Mouse (Mus musculus): ENCODE data around the gene Bola1. TPM values are rescaled to one million over a fixed set of nuclear protein-coding genes. Genes with fewer than 3 reads are reported as not detected.
"Not testable (repeated sequence)": the region's sequence is repeated elsewhere in the genome, so short reads cannot be mapped to it uniquely, and the experiment has no call there.

The Bola1 gene
- polyA plus RNA-seq, 1 experiment from 2014 or later: 47.5 TPM

DNA sequence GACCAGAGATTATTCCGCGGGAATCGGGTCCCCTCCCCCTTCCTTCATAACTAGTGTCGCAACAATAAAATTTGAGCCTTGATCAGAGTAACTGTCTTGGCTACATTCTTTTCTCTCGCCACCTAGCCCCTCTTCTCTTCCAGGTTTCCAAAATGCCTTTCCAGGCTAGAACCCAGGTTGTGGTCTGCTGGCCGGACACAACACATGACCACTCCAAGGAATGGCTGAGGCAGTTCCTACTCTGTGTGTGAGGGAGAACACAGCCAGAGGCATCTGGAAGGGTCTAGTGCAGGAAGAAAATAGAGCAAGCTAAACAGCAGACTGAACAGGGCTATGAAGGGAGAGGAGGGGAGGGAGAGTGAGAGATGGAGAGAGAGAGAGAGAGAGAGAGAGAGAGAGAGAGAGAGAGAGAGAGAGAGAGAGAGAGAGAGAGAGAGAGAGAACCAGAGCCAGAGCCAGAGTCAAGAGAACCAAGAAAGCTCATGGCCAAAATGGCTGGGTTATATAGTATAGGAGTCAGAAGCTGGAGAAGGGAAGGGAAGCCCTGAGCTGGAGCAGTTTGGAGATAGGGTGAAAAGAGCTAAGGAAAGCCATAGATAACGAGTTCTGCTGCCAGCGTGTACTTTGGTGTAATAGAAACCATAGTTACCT is 20.8 kb downstream of the Bola1 start:
- H3K27me3 ChIP-seq (ENCODE audit: control insufficient read depth, insufficient read depth, low read length); H3K4me2 ChIP-seq; H3K4me3 ChIP-seq (ENCODE audit: low read depth, low read length); H3K9me3 ChIP-seq (replicated peaks; ENCODE audit: control insufficient read depth, low read length); H3K36me3 ChIP-seq (ENCODE audit: control insufficient read depth, insufficient read depth, low read length); ATAC-seq (replicated peaks; ENCODE audit: insufficient number of reproducible peaks, low FRiP score, low TSS enrichment); H3K9ac ChIP-seq (ENCODE audit: low read depth, low read length); H3K27ac ChIP-seq (ENCODE audit: low read depth, low read length): not testable (repeated sequence)
- 25% methylated on average over 6 of the region's 8 CpGs for WGBS (ENCODE audit: insufficient replicate concordance)
- peaks cover 12% of the 10 kb centered on the region for H3K4me1 ChIP-seq (ENCODE audit: control insufficient read depth, insufficient read depth, low read length)

DNA sequence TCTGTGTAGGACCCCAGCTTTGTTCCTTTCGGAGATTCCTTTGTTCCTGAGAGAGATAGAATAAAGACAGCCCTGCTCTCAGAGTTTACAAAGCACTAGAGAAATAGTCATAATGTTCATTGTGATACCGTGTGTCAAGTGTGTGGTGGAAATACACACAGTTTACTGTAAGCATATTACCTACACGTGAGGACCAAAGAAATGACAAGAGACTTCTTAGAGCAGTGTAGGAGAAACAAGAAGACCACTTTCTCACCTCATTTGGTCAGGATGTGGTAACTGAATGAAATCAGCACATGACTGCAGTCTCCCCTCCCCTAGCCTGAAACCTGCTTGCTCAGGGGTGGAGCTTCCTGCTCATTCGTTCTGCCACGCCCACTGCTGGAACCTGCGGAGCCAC is 21.3 kb downstream of the Bola1 start:
- 4% methylated on average over 6 of the region's 6 CpGs for WGBS (ENCODE audit: insufficient replicate concordance)

DNA sequence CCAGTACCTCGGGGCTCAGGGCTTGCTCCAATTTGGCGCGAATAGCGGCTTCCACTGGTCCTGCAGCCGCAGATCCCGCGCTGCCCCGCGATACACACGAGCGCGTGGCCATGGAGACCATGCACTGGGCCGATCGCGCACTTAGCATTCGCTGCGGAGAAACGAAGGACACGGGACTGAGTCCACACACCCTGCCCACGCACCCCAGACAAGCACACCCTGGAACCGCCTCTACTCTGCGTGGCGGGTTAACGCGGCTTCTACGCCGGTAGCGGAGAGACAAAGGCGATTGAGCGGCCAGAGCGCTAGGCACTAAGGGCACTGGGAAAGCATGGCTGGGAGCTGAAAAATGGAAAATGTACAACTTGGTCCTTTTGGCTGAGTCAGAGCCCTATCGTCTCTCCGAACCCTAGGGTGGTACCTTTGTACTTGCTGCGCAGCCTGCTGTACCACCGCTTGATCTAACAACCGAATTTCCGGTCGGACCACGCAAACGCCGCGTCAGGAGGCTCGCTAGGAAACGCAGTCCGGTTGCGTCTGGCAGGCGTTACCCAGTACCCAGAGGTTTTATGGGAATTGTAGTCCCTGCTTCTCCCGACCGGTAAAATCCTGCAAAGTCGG is 22.3 kb downstream of the Bola1 start:
- Histone ChIP-seq H3K9me3 (replicated peaks; ENCODE audit: control insufficient read depth, low read length) (no peaks in the 10 kb centered on the region), H3K27ac (ENCODE audit: low read depth, low read length) (peak overlapping the region; percentile 91), H3K4me1 (ENCODE audit: control insufficient read depth, insufficient read depth, low read length) (peaks cover 12% of the 10 kb centered on the region), H3K4me2 (peak overlapping the region; percentile 98), H3K4me3 (ENCODE audit: low read depth, low read length) (peak overlapping the region; percentile 72), H3K27me3 (ENCODE audit: control insufficient read depth, insufficient read depth, low read length) (no peaks in the 10 kb centered on the region), H3K9ac (ENCODE audit: low read depth, low read length) (peak overlapping the region; percentile 94), H3K36me3 (ENCODE audit: control insufficient read depth, insufficient read depth, low read length) (peaks cover 9% of the 10 kb centered on the region; the same call in 1 of the 2 replicates)
- ATAC-seq (replicated peaks; ENCODE audit: insufficient number of reproducible peaks, low FRiP score, low TSS enrichment): peak; percentile 87
- WGBS (ENCODE audit: insufficient replicate concordance): under 1% methylated on average over 50 of the region's 50 CpGs

More for the DNA sequence above, 21.3 kb downstream of the Bola1 start:
- peak overlapping the region; percentile 72 for H3K4me3 ChIP-seq (ENCODE audit: low read depth, low read length)
- H3K27ac ChIP-seq (ENCODE audit: low read depth, low read length): 0 out of 2 replicates have a peak overlapping the region, but pooled peaks have one; percentile 15
- no peaks in the 10 kb centered on the region for H3K27me3 ChIP-seq (ENCODE audit: control insufficient read depth, insufficient read depth, low read length)
- peak overlapping the region; percentile 94 for H3K9ac ChIP-seq (ENCODE audit: low read depth, low read length)
- peaks cover 9% of the 10 kb centered on the region; the same call in 1 of the 2 replicates for H3K36me3 ChIP-seq (ENCODE audit: control insufficient read depth, insufficient read depth, low read length)
- H3K4me2 ChIP-seq: peak overlapping the region; percentile 98
- no peak for ATAC-seq (replicated peaks; ENCODE audit: insufficient number of reproducible peaks, low FRiP score, low TSS enrichment)
- peaks cover 12% of the 10 kb centered on the region for H3K4me1 ChIP-seq (ENCODE audit: control insufficient read depth, insufficient read depth, low read length)
- no peaks in the 10 kb centered on the region for H3K9me3 ChIP-seq (replicated peaks; ENCODE audit: control insufficient read depth, low read length)

DNA sequence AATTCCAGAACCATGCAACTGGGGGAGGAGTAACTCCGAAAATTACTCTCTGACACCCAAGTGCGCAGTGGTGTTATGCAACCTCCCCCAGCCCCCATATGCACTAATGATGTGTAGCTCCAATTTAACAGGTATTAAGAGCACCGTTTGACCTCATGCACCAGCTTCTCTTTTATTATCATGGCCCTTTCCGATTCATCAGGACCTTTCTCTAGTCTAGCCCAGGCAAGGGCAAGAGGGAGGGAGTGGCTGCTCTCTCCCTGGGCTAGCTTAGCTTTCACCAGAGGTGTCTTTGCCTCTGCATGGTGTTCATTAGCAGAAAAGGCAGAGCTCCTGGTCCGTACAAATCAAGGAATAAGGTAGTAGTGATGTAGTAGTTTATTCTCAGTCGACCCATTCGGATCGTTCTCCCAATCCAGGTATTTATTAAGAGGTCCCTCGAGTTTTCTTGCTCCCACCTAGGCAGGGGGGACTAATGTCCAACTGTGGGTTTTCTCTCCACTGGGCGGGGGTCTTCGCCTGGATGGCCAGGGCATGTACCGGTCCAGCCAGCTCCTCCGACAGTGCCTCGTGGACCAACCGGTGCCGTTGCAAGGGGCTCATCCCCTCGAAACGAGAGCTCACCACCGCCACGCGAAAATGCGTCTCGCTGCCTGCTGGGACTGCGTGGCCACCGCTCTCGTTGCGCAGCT is 22.9 kb downstream of the Bola1 start:
- H3K27ac ChIP-seq (ENCODE audit: low read depth, low read length): peak overlapping the region; percentile 91
- H3K4me1 ChIP-seq (ENCODE audit: control insufficient read depth, insufficient read depth, low read length): peaks cover 12% of the 10 kb centered on the region
- no peaks in the 10 kb centered on the region for H3K9me3 ChIP-seq (replicated peaks; ENCODE audit: control insufficient read depth, low read length)
- H3K4me2 ChIP-seq: peak overlapping the region; percentile 98
- 19% methylated on average over 27 of the region's 27 CpGs for WGBS (ENCODE audit: insufficient replicate concordance)
- peaks cover 9% of the 10 kb centered on the region; the same call in 1 of the 2 replicates for H3K36me3 ChIP-seq (ENCODE audit: control insufficient read depth, insufficient read depth, low read length)
- H3K27me3 ChIP-seq (ENCODE audit: control insufficient read depth, insufficient read depth, low read length): no peaks in the 10 kb centered on the region
- peak; percentile 19; the same call in 1 of the 2 replicates for ATAC-seq (replicated peaks; ENCODE audit: insufficient number of reproducible peaks, low FRiP score, low TSS enrichment)
- H3K4me3 ChIP-seq (ENCODE audit: low read depth, low read length): peak overlapping the region; percentile 72
- peak overlapping the region; percentile 94 for H3K9ac ChIP-seq (ENCODE audit: low read depth, low read length)

DNA sequence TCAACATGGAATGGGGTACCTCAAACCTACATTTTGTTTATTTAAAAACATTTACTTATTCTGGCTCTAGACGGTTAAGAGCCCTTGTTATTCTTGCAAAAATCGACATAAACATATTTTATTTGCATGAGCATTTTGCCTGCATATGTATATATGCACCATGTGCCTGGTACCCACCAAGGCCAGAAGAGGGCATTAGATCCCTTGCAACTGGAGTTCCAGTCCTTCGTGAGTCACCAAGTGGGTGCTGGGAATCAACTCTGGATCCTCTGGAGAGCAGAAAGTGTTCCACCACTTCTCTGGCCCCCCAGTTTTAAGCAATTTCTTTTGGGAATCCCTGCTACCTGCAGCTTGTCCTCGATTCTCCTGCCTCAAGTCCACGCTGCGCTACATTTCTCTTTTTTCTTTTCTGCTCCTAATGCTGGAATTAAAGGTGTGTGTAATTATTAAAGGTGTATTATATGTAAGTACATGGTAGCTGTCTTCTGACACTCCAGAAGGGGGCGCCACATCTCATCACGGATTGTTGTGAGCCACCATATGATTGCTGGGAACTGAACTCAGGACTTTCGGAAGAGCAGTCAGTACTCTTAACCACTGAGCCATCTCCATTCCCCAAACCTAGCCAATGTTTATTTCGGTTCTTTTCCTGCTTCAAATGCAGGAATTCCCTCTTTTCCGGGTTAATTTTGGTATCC is 23.7 kb downstream of the Bola1 start:
- Histone ChIP-seq H3K4me1 (ENCODE audit: control insufficient read depth, insufficient read depth, low read length) (peaks cover 12% of the 10 kb centered on the region), H3K27ac (ENCODE audit: low read depth, low read length) (no peak overlapping the region), H3K36me3 (ENCODE audit: control insufficient read depth, insufficient read depth, low read length) (peaks cover 9% of the 10 kb centered on the region; the same call in 1 of the 2 replicates), H3K4me2 (no peak overlapping the region), H3K9ac (ENCODE audit: low read depth, low read length) (no peak overlapping the region), H3K9me3 (replicated peaks; ENCODE audit: control insufficient read depth, low read length) (no peaks in the 10 kb centered on the region), H3K27me3 (ENCODE audit: control insufficient read depth, insufficient read depth, low read length) (no peaks in the 10 kb centered on the region), H3K4me3 (ENCODE audit: low read depth, low read length) (no peak overlapping the region)
- ATAC-seq (replicated peaks; ENCODE audit: insufficient number of reproducible peaks, low FRiP score, low TSS enrichment): no peak
- WGBS (ENCODE audit: insufficient replicate concordance): 89% methylated on average over 11 of the region's 11 CpGs

DNA sequence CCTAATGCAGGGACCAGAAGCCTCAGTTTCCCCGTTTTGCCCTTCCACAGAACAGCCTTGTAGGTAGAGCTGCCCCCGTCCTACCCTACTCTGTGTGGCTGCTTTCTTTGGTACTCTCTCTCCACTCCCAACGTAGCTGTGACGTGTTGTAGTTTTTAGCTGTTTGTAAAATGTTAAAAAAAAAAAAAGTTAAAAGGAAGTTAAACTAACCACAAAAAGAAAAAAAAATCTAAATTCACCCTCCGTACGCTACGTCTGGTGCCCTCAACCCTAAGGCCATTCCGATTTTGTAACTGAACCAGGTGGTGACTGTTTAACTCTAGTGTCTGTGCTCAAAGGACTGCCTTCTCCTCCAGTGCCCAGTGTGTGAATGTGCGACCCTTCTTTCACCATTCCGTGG is 24.5 kb downstream of the Bola1 start:
- 83% methylated on average over 10 of the region's 10 CpGs for WGBS (ENCODE audit: insufficient replicate concordance)
- H3K36me3 ChIP-seq (ENCODE audit: control insufficient read depth, insufficient read depth, low read length): peaks cover 9% of the 10 kb centered on the region; the same call in 1 of the 2 replicates
- ATAC-seq (replicated peaks; ENCODE audit: insufficient number of reproducible peaks, low FRiP score, low TSS enrichment): no peak

DNA sequence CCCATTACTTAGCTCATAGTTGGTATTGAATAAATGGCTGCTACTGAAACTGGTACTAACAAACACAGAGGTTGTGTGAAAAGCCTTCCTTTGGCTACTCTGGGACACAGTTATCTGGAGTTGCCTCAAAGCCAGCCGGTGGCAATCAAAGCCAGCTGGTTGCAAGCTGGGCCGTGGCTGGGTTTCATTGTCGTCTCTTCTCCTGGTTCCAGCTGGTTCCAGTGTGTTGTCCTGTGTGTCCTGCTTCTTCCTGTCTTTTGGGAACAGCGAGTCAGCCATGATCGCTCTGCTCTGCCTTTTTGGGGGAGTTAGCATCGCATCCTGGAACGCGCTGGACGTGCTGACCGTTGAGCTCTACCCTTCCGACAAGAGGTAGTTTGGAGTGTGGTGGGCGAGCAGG is 26.5 kb downstream of the Bola1 start:
- H3K27me3 ChIP-seq (ENCODE audit: control insufficient read depth, insufficient read depth, low read length): no peaks in the 10 kb centered on the region
- peaks cover 9% of the 10 kb centered on the region for H3K4me1 ChIP-seq (ENCODE audit: control insufficient read depth, insufficient read depth, low read length)
- no peaks in the 10 kb centered on the region for H3K9me3 ChIP-seq (replicated peaks; ENCODE audit: control insufficient read depth, low read length)
- H3K4me3 ChIP-seq (ENCODE audit: low read depth, low read length): no peak overlapping the region
- WGBS (ENCODE audit: insufficient replicate concordance): 56% methylated on average over 12 of the region's 12 CpGs
- peaks cover 11% of the 10 kb centered on the region; the same call in 1 of the 2 replicates for H3K36me3 ChIP-seq (ENCODE audit: control insufficient read depth, insufficient read depth, low read length)
- no peak for ATAC-seq (replicated peaks; ENCODE audit: insufficient number of reproducible peaks, low FRiP score, low TSS enrichment)
- no peak overlapping the region for H3K4me2 ChIP-seq
- no peak overlapping the region for H3K27ac ChIP-seq (ENCODE audit: low read depth, low read length)
- no peak overlapping the region for H3K9ac ChIP-seq (ENCODE audit: low read depth, low read length)

More for the DNA sequence above, 24.5 kb downstream of the Bola1 start:
- Histone ChIP-seq H3K4me2 (no peak overlapping the region), H3K9ac (ENCODE audit: low read depth, low read length) (no peak overlapping the region), H3K27ac (ENCODE audit: low read depth, low read length) (no peak overlapping the region), H3K9me3 (replicated peaks; ENCODE audit: control insufficient read depth, low read length) (no peaks in the 10 kb centered on the region), H3K27me3 (ENCODE audit: control insufficient read depth, insufficient read depth, low read length) (no peaks in the 10 kb centered on the region), H3K4me1 (ENCODE audit: control insufficient read depth, insufficient read depth, low read length) (peaks cover 12% of the 10 kb centered on the region), H3K4me3 (ENCODE audit: low read depth, low read length) (no peak overlapping the region)

DNA sequence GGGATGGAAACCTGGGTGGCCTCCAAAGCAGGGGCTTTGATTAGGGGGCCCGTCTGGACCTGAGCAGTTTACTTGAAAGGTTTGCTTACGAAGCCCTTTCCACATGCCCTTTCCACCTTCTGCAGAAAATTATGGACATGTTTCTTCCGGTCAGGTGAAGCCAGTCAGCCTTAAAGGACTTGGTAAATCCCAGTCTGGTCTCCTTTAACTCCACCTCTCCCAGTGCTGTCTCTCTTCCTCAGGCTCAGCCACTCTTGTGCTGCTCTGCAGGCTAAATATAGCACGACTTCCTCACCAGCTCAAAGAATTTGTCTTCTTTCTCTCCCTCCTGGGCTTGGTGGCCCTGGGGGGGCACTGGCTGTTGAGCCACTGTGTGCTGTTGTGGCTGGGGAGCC is 37.1 kb downstream of the Bola1 start:
- peak overlapping the region; percentile 80 for H3K4me2 ChIP-seq
- H3K9me3 ChIP-seq (replicated peaks; ENCODE audit: control insufficient read depth, low read length): no peaks in the 10 kb centered on the region
- peak overlapping the region; percentile 66 for H3K4me3 ChIP-seq (ENCODE audit: low read depth, low read length)
- WGBS (ENCODE audit: insufficient replicate concordance): 23% methylated on average over 4 of the region's 4 CpGs
- peak overlapping the region; percentile 92 for H3K27ac ChIP-seq (ENCODE audit: low read depth, low read length)
- peaks cover 13% of the 10 kb centered on the region for H3K36me3 ChIP-seq (ENCODE audit: control insufficient read depth, insufficient read depth, low read length)
- ATAC-seq (replicated peaks; ENCODE audit: insufficient number of reproducible peaks, low FRiP score, low TSS enrichment): 0 out of 2 replicates have a peak, but pooled peaks have one; percentile 23
- H3K27me3 ChIP-seq (ENCODE audit: control insufficient read depth, insufficient read depth, low read length): no peaks in the 10 kb centered on the region
- peak overlapping the region; percentile 76 for H3K9ac ChIP-seq (ENCODE audit: low read depth, low read length)
- H3K4me1 ChIP-seq (ENCODE audit: control insufficient read depth, insufficient read depth, low read length): peaks cover 21% of the 10 kb centered on the region
